Mouse (Mus musculus) G1E (cell line): ENCODE measurements at regions not wholly inside any gene's neighbourhood (a gene's known extent, or its start where the extent isn't known, plus 50 kb on each side); places are given as distances from the start of the nearest gene placed in this dataset.

Source experiments
- CTCF ChIP-seq: IDR thresholded peaks from 2 replicates; pipeline ENCODE4 v1.5.1; 2012; ENCODE audit warnings: low read depth, low read length, inconsistent platforms, mixed read lengths
- GATA1 ChIP-seq: IDR thresholded peaks from 2 replicates; pipeline ENCODE4 v1.6.1; 2012; ENCODE audit warnings: borderline replicate concordance, low read length, inconsistent platforms, mixed read lengths
- GATA2 ChIP-seq: IDR thresholded peaks from 2 replicates; pipeline ENCODE4 v1.6.1; 2012; ENCODE audit warnings: low read depth, low read length, inconsistent platforms, borderline replicate concordance
- POLR2AphosphoS5 ChIP-seq: IDR thresholded peaks from 2 replicates; pipeline ENCODE4 v1.6.1; 2012; ENCODE audit warnings: low read depth, low read length, inconsistent platforms; ENCODE audit not compliant: insufficient replicate concordance
- TAL1 ChIP-seq: conservative IDR thresholded peaks from 2 replicates; pipeline ENCODE4 v1.6.1; 2012; ENCODE audit warnings: low read depth, low read length, inconsistent platforms, mixed read lengths

GRCm38 (mm10) chr10:70359421-70359820 is 80.9 kb upstream of the Fam13c start:
- TF ChIP-seq TAL1 = no peak
- TF ChIP-seq GATA1 = no peak
- TF ChIP-seq CTCF = no peak
- TF ChIP-seq GATA2 = no peak
- no peak for TF ChIP-seq POLR2AphosphoS5
